Mouse (Mus musculus) liver, embryonic 14.5 days (tissue): Measurements from ENCODE around the gene Tspan2. TPM values are rescaled to one million over a fixed set of nuclear protein-coding genes. Genes with fewer than 3 reads are reported as not detected.

ENCODE experiments used
- ATAC-seq: fragments of 200-750 bp; cut with Nextera tagmentation; 2 replicates; pipeline ENCODE4 v1.8.0; 2017; ENCODE audit warnings: moderate number of reproducible peaks, mild to moderate bottlenecking, moderate library complexity; ENCODE audit not compliant: insufficient read depth
- DNase-seq, 3 experiments: peaks; one replicate each; pipeline ENCODE4 v3.0.0-alpha.2; 2012 to 2013; ENCODE audit warnings: low read depth in 3 of 3, low spot score in 3 of 3
- H3K27ac ChIP-seq: fragments of 300-500 bp; sonication (generic); 2 replicates; pipeline ENCODE4 v1.5.1; 2014; ENCODE audit warnings: moderate library complexity, mild to moderate bottlenecking, control low read depth, inconsistent platforms
- H3K27me3 ChIP-seq: fragments of 300-500 bp; sonication (generic); 2 replicates; pipeline ENCODE4 v1.6.1; 2014; ENCODE audit warnings: mild to moderate bottlenecking, low read length, moderate library complexity; ENCODE audit not compliant: control insufficient read depth, insufficient read depth
- H3K36me3 ChIP-seq: fragments of 300-500 bp; sonication (generic); replicated peaks from 2 replicates; pipeline ENCODE4 v1.6.1; 2014; ENCODE audit warnings: low read depth; ENCODE audit not compliant: control insufficient read depth, insufficient read depth
- H3K4me1 ChIP-seq, 2 experiments: fragments of 200-500 bp in 1 of 2; fragments of 300-500 bp in 1 of 2; sonication (generic) in 1 of 2; replicated peaks; 2 replicates each; pipeline ENCODE4 v1.6.1; 2012 to 2014; ENCODE audit warnings: antibody characterized with exemption in 1 of 2, inconsistent platforms in 1 of 2, low read length in 1 of 2; ENCODE audit not compliant: control insufficient read depth in 2 of 2, insufficient read depth in 2 of 2
- H3K4me2 ChIP-seq: fragments of 300-500 bp; sonication (generic); 2 replicates; pipeline ENCODE4 v1.6.1; 2014; ENCODE audit warnings: low read depth, mild to moderate bottlenecking, control low read depth, moderate library complexity
- H3K4me3 ChIP-seq, 2 experiments: fragments of 200-500 bp in 1 of 2; fragments of 300-500 bp in 1 of 2; sonication (generic) in 1 of 2; 2 replicates each; pipeline ENCODE4 v1.5.1; 2012 to 2014; ENCODE audit warnings: low read depth in 2 of 2, low read length in 2 of 2, mild to moderate bottlenecking in 2 of 2, control low read depth in 1 of 2, inconsistent platforms in 1 of 2, moderate library complexity in 1 of 2; ENCODE audit not compliant: insufficient read depth in 1 of 2
- H3K9ac ChIP-seq: fragments of 300-500 bp; sonication (generic); replicated peaks from 2 replicates; pipeline ENCODE4 v1.6.1; 2014; ENCODE audit warnings: mild to moderate bottlenecking, control low read depth, moderate library complexity
- H3K9me3 ChIP-seq: fragments of 300-500 bp; sonication (generic); 2 replicates; pipeline ENCODE4 v1.6.1; 2016; ENCODE audit warnings: low read length, mixed read lengths; ENCODE audit not compliant: control insufficient read depth
- CTCF ChIP-seq: IDR thresholded peaks from 2 replicates; pipeline ENCODE4 v1.5.1; 2016; ENCODE audit warnings: antibody characterized with exemption, low read depth, control low read depth
- EP300 ChIP-seq: IDR thresholded peaks from 2 replicates; pipeline ENCODE4 v1.6.1; 2016; ENCODE audit warnings: antibody characterized with exemption, low read depth
- WGBS: fragments of 180-500 bp; shearing (Covaris S2); extraction: QIAGEN DNeasy Blood & Tissue Kit; methylation state at CpG from one replicate; pipeline ENCODE4 v1.1.7; 2014; ENCODE audit not compliant: insufficient replicate concordance; 5-methylcytosine and 5-hydroxymethylcytosine counted together
- polyA plus RNA-seq, 2 experiments: library from polyadenylated mRNA; depleted of rRNA in 1 of 2; stranded (reverse) in 1 of 2; unstranded in 1 of 2; fragments of >200 nt; fragmentation: Nextera tagmentation in 1 of 2; extraction: Ambion mirVana in 1 of 2; gene quantifications; 2 replicates each; pipeline versions ENCODE4 v1.2.1 to v1.2.3; 2012 to 2014

The Tspan2 gene
- polyA plus RNA-seq, 2 experiments: 1.2 to 2.2 TPM

GRCm38 (mm10) chr3:102751536-102751935, 17.2 kb downstream of the Tspan2 start:
- Histone ChIP-seq H3K4me1 (peaks cover 0 to 1% of the 10 kb centered on the region in 2 experiments; a peak in 1 of 4 replicates), H3K27me3 (no peaks in the 10 kb centered on the region), H3K4me2 (no peak overlapping the region), H3K9me3 (no peaks in the 10 kb centered on the region), H3K27ac (no peak overlapping the region), H3K36me3 (no peaks in the 10 kb centered on the region), H3K9ac (no peak overlapping the region), H3K4me3 (no peak overlapping the region)
- DNase-seq (no peak), ATAC-seq (no peak)
- no peak for TF ChIP-seq CTCF
- TF ChIP-seq EP300: no peak
- 60% methylated on average over 3 of the region's 3 CpGs for WGBS

GRCm38 (mm10) chr3:102752053-102752452, 17.7 kb downstream of the Tspan2 start:
- H3K9ac ChIP-seq: no peak overlapping the region
- 59% methylated on average over 4 of the region's 4 CpGs for WGBS
- no peak overlapping the region for H3K4me2 ChIP-seq
- no peak overlapping the region for H3K4me3 ChIP-seq
- H3K27me3 ChIP-seq: no peaks in the 10 kb centered on the region
- DNase-seq: no peak
- H3K36me3 ChIP-seq: no peaks in the 10 kb centered on the region
- H3K4me1 ChIP-seq: peaks cover 0 to 1% of the 10 kb centered on the region in 2 experiments; a peak in 1 of 4 replicates
- ATAC-seq: no peak
- no peak overlapping the region for H3K27ac ChIP-seq
- no peak for TF ChIP-seq EP300
- TF ChIP-seq CTCF: no peak
- H3K9me3 ChIP-seq: no peaks in the 10 kb centered on the region

DNA sequence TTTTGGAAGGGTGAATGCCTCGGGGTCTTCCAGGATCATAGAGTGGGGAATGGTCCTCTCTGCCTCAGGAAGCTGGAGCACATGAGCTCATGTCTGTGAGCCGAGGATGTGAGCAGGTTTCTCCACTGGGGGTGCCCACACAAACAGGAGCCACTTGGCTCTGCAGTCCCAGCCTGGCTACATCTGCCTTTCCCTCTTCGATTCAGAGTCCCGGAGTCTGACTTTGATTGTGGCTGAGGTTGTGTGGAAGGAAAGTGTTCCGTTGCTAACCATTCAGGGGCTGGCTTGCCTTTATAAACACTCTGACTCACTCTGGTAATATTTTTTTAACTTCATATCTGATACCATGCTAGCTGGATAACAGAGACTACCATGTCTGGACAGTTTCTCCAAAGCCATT, 18.1 kb downstream of the Tspan2 start:
- H3K36me3 ChIP-seq: no peaks in the 10 kb centered on the region
- no peak overlapping the region for H3K27ac ChIP-seq
- H3K4me2 ChIP-seq: no peak overlapping the region
- DNase-seq: no peak
- H3K9me3 ChIP-seq: no peaks in the 10 kb centered on the region
- ATAC-seq: no peak
- no peak overlapping the region for H3K4me3 ChIP-seq
- TF ChIP-seq EP300 (no peak), CTCF (no peak)
- WGBS: 53% methylated on average over 5 of the region's 5 CpGs
- no peak overlapping the region for H3K9ac ChIP-seq
- no peaks in the 10 kb centered on the region for H3K27me3 ChIP-seq
- peaks cover 0 to 1% of the 10 kb centered on the region in 2 experiments; a peak in 1 of 4 replicates for H3K4me1 ChIP-seq

- ATAC-seq (no peak), DNase-seq (no peak)
- Histone ChIP-seq H3K27me3 (no peaks in the 10 kb centered on the region), H3K9me3 (no peaks in the 10 kb centered on the region), H3K36me3 (no peaks in the 10 kb centered on the region), H3K9ac (no peak overlapping the region), H3K4me1 (peaks cover 0 to 1% of the 10 kb centered on the region in 2 experiments; a peak in 1 of 4 replicates), H3K4me3 (no peak overlapping the region), H3K27ac (no peak overlapping the region), H3K4me2 (no peak overlapping the region)
- WGBS: 18% methylated on average over 1 of the region's 1 CpGs
- TF ChIP-seq CTCF: no peak
- TF ChIP-seq EP300: no peak
These were observed 21.5 kb downstream of the Tspan2 start for GRCm38 (mm10) chr3:102755801-102756200.

GRCm38 (mm10) chr3:102757019-102757418, 22.7 kb downstream of the Tspan2 start:
- WGBS: 63% methylated on average over 6 of the region's 6 CpGs
- DNase-seq (no peak), ATAC-seq (no peak)
- Histone ChIP-seq H3K4me2 (no peak overlapping the region), H3K4me1 (peaks cover 0 to 1% of the 10 kb centered on the region in 2 experiments; a peak in 1 of 4 replicates), H3K9me3 (no peaks in the 10 kb centered on the region), H3K27me3 (no peaks in the 10 kb centered on the region), H3K36me3 (no peaks in the 10 kb centered on the region), H3K27ac (no peak overlapping the region), H3K9ac (no peak overlapping the region), H3K4me3 (no peak overlapping the region)
- TF ChIP-seq EP300: no peak
- no peak for TF ChIP-seq CTCF
